Mouse (Mus musculus) erythroblast, embryonic 14.5 days (primary cell): ENCODE results near the gene S1pr4. TPM values are rescaled to one million over a fixed set of nuclear protein-coding genes. Genes with fewer than 3 reads are reported as not detected.

Experiments
- H3K27me3 ChIP-seq: 2 replicates; pipeline ENCODE4 v1.6.1; 2012; ENCODE audit warnings: inconsistent platforms; ENCODE audit not compliant: control insufficient read depth
- H3K36me3 ChIP-seq: 2 replicates; pipeline ENCODE4 v1.6.1; 2012; ENCODE audit warnings: mild to moderate bottlenecking, inconsistent platforms; ENCODE audit not compliant: control insufficient read depth
- H3K4me1 ChIP-seq: 2 replicates; pipeline ENCODE4 v1.6.1; 2012; ENCODE audit warnings: inconsistent platforms; ENCODE audit not compliant: control insufficient read depth
- H3K4me3 ChIP-seq: replicated peaks from 2 replicates; pipeline ENCODE3; 2012; ENCODE audit warnings: moderate library complexity, mild to moderate bottlenecking, inconsistent platforms
- H3K9me3 ChIP-seq: 2 replicates; pipeline ENCODE4 v1.6.1; 2012; ENCODE audit warnings: low read length, inconsistent platforms, mixed read lengths; ENCODE audit not compliant: control insufficient read depth
- GATA1 ChIP-seq: IDR thresholded peaks from 2 replicates; pipeline ENCODE4 v1.6.1; 2012; ENCODE audit warnings: low read length, inconsistent platforms, mixed read lengths
- TAL1 ChIP-seq: IDR thresholded peaks from 3 replicates; pipeline ENCODE4 v1.6.1; 2012; ENCODE audit warnings: low read length, inconsistent platforms, mixed read lengths
- polyA plus RNA-seq: library from polyadenylated mRNA; stranded (reverse); fragments of >175 nt; gene quantifications from 2 replicates; pipeline ENCODE4 v1.2.3, GENCODE M21; 2012

S1pr4 gene
- polyA plus RNA-seq, 1 experiment = 0.04 TPM

GRCm38 (mm10) chr10:81463531-81463930 is 36.4 kb downstream of the S1pr4 start:
- Histone ChIP-seq H3K4me3 (no peak overlapping the region), H3K36me3 (no peaks in the 10 kb centered on the region), H3K27me3 (peaks cover 98% of the 10 kb centered on the region), H3K9me3 (peaks cover 2% of the 10 kb centered on the region; the same call in 1 of the 2 replicates), H3K4me1 (peaks cover 22% of the 10 kb centered on the region)
- TF ChIP-seq GATA1 = no peak
- TF ChIP-seq TAL1 = no peak

GRCm38 (mm10) chr10:81462917-81463316 is 37.0 kb downstream of the S1pr4 start:
- H3K4me3 ChIP-seq = no peak overlapping the region
- H3K36me3 ChIP-seq = no peaks in the 10 kb centered on the region
- TF ChIP-seq TAL1 = no peak
- no peak for TF ChIP-seq GATA1
- H3K9me3 ChIP-seq = peaks cover 2% of the 10 kb centered on the region; the same call in 1 of the 2 replicates
- H3K4me1 ChIP-seq = peaks cover 22% of the 10 kb centered on the region
- peaks cover 96% of the 10 kb centered on the region for H3K27me3 ChIP-seq

- Histone ChIP-seq H3K27me3 (peaks cover 96% of the 10 kb centered on the region), H3K9me3 (peaks cover 2% of the 10 kb centered on the region; the same call in 1 of the 2 replicates), H3K4me1 (peaks cover 24% of the 10 kb centered on the region), H3K4me3 (no peak overlapping the region), H3K36me3 (no peaks in the 10 kb centered on the region)
- TF ChIP-seq GATA1 (no peak), TAL1 (no peak)
Observed at GRCm38 (mm10) chr10:81462415-81462804, 37.5 kb downstream of the S1pr4 start.

GRCm38 (mm10) chr10:81461673-81462414 is 38.1 kb downstream of the S1pr4 start:
- Histone ChIP-seq H3K27me3 (peaks cover 96% of the 10 kb centered on the region), H3K4me3 (no peak overlapping the region), H3K9me3 (peaks cover 2% of the 10 kb centered on the region; the same call in 1 of the 2 replicates), H3K36me3 (no peaks in the 10 kb centered on the region), H3K4me1 (peaks cover 30% of the 10 kb centered on the region)
- TF ChIP-seq TAL1 = no peak

GRCm38 (mm10) chr10:81460951-81461350 is 39.0 kb downstream of the S1pr4 start:
- peaks cover 2% of the 10 kb centered on the region; the same call in 1 of the 2 replicates for H3K9me3 ChIP-seq
- no peak for TF ChIP-seq TAL1
- TF ChIP-seq GATA1 = no peak
- H3K4me1 ChIP-seq = peaks cover 31% of the 10 kb centered on the region
- no peak overlapping the region for H3K4me3 ChIP-seq
- H3K27me3 ChIP-seq = peaks cover 94% of the 10 kb centered on the region
- no peaks in the 10 kb centered on the region for H3K36me3 ChIP-seq

DNA sequence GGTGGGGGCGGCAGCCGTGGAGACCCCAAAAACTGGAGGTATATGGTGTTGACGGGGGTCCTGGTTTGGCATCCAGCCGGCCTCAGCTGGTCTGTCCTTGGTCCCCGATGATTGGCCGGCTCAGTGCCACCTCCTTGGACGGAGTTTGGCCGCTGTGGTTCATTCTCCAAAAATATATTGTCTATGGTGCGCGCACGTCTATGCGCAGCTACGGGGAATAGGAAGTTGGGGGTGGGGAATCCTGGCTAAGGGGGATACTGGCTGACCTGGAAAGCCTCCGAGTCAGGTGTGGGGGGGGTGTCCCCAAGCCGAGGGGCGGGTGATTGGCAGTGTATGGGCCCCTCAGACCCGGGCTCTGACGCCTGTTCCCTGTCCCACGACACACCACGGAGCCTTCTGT is 39.5 kb downstream of the S1pr4 start:
- no peak overlapping the region for H3K4me3 ChIP-seq
- H3K9me3 ChIP-seq = peaks cover 2% of the 10 kb centered on the region; the same call in 1 of the 2 replicates
- H3K36me3 ChIP-seq = no peaks in the 10 kb centered on the region
- TF ChIP-seq TAL1 (no peak), GATA1 (no peak)
- peaks cover 30% of the 10 kb centered on the region for H3K4me1 ChIP-seq
- peaks cover 95% of the 10 kb centered on the region for H3K27me3 ChIP-seq

DNA sequence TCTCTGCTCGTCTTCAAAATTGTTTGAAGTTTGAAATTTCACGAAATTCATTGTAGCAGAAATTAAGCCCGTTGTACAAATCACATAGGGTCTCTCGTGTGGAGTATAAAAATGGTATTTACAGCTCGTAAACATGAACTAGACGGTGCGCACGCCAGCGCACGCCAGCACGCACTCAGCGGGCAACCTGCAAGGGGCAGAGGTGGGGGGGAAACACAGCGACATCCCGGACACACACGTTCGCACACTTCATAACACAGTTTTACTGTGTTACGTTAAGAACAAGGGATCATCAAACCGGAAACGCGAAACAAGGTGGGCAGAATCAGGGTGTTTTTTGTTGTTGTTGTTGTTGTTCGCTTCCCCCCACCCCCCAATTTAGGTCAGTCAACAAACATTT is 40.5 kb downstream of the S1pr4 start:
- peaks cover 95% of the 10 kb centered on the region for H3K27me3 ChIP-seq
- H3K4me1 ChIP-seq = peaks cover 19% of the 10 kb centered on the region
- peaks cover 2% of the 10 kb centered on the region; the same call in 1 of the 2 replicates for H3K9me3 ChIP-seq
- H3K36me3 ChIP-seq = no peaks in the 10 kb centered on the region
- H3K4me3 ChIP-seq = no peak overlapping the region
- TF ChIP-seq GATA1 (no peak), TAL1 (no peak)

DNA sequence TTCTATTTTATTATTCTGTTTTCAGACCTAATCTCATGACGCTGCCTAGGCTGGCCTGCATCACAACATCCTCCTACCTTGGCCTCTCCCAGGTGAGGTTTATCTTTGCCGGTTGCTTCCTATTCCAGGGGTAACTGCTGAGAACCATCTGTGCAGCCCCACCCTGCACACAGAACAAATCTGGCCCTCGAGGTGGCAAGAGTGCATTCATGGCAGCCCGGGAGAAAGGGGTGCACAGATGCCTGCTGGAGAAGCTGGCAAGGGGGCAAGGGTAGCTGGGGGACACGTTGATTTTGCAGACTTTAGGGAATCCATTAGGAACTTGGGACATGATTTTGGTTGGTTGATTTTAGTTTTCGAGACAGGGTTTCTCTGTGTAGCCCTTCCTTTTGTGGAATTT is 41.7 kb downstream of the S1pr4 start:
- H3K27me3 ChIP-seq = peaks cover 94% of the 10 kb centered on the region

DNA sequence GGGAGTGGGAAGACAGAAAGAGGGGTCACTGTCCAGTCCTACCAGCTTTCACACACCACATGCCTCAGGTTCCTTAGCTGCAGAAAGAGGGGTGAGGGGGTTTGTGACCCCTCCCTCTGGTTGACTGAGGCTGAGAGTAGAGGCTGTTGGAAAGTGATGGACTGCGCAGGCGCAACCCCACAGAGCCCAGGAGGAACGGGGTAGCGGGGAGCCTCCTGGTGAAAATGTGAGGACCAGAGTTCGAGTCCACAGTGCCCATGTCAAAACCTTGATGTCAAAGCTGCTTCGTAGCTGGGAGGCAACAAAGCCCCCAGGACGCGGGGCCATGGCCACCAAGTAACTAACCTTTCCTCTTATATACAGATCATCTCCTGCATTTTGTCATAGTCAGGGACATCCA is 42.3 kb downstream of the S1pr4 start:
- TF ChIP-seq TAL1 (no peak), GATA1 (no peak)
- H3K27me3 ChIP-seq = peaks cover 94% of the 10 kb centered on the region

More for the DNA sequence above, 41.7 kb downstream of the S1pr4 start:
- Histone ChIP-seq H3K4me1 (peaks cover 13% of the 10 kb centered on the region), H3K9me3 (no peaks in the 10 kb centered on the region; the same call in 1 of the 2 replicates), H3K4me3 (no peak overlapping the region), H3K36me3 (no peaks in the 10 kb centered on the region)
- no peak for TF ChIP-seq TAL1
- TF ChIP-seq GATA1 = no peak

More for the DNA sequence above, 42.3 kb downstream of the S1pr4 start:
- H3K9me3 ChIP-seq = no peaks in the 10 kb centered on the region; the same call in 1 of the 2 replicates
- no peak overlapping the region for H3K4me3 ChIP-seq
- peaks cover 13% of the 10 kb centered on the region for H3K4me1 ChIP-seq
- H3K36me3 ChIP-seq = no peaks in the 10 kb centered on the region
